Mouse (Mus musculus) lung, embryonic 14.5 days (tissue): Measurements from ENCODE around the gene Ang. TPM values are rescaled to one million over a fixed set of nuclear protein-coding genes. Genes with fewer than 3 reads are reported as not detected.
A peak's percentile ranks its signal among the peaks of the same experiment; 100 is the strongest.

Experiments
- ATAC-seq: fragments of 200-750 bp; cut with Nextera tagmentation; 2 replicates; pipeline ENCODE4 v1.8.0; 2017; ENCODE audit warnings: mild to moderate bottlenecking, moderate TSS enrichment, moderate library complexity; ENCODE audit not compliant: insufficient read depth
- DNase-seq: peaks from one replicate; pipeline ENCODE4 v3.0.0-alpha.2; 2015
- H3K27ac ChIP-seq: fragments of 300-500 bp; sonication (generic); 2 replicates; pipeline ENCODE4 v1.5.1; 2014; ENCODE audit warnings: low read depth, mild to moderate bottlenecking, moderate library complexity
- H3K27me3 ChIP-seq: fragments of 300-500 bp; sonication (generic); 2 replicates; pipeline ENCODE4 v1.6.1; 2014; ENCODE audit warnings: low read length, control low read depth; ENCODE audit not compliant: insufficient read depth
- H3K36me3 ChIP-seq: fragments of 300-500 bp; sonication (generic); 2 replicates; pipeline ENCODE4 v1.6.1; 2014; ENCODE audit warnings: control low read depth; ENCODE audit not compliant: insufficient read depth
- H3K4me1 ChIP-seq: fragments of 300-500 bp; sonication (generic); 2 replicates; pipeline ENCODE4 v1.6.1; 2014; ENCODE audit warnings: antibody characterized with exemption, control low read depth; ENCODE audit not compliant: insufficient read depth
- H3K4me2 ChIP-seq: fragments of 300-500 bp; sonication (generic); 2 replicates; pipeline ENCODE4 v1.6.1; 2014; ENCODE audit warnings: mild to moderate bottlenecking
- H3K4me3 ChIP-seq: fragments of 300-500 bp; sonication (generic); 2 replicates; pipeline ENCODE4 v1.5.1; 2014; ENCODE audit warnings: low read depth, low read length
- H3K9ac ChIP-seq: fragments of 300-500 bp; sonication (generic); 2 replicates; pipeline ENCODE4 v1.6.1; 2014
- H3K9me3 ChIP-seq: fragments of 300-500 bp; sonication (generic); 2 replicates; pipeline ENCODE4 v1.6.1; 2016; ENCODE audit warnings: low read depth, low read length, control low read depth
- CTCF ChIP-seq: IDR thresholded peaks from 2 replicates; pipeline ENCODE4 v1.5.1; 2016; ENCODE audit warnings: antibody characterized with exemption, low read depth
- WGBS: fragments of 180-500 bp; shearing (Covaris S2); extraction: QIAGEN DNeasy Blood & Tissue Kit; methylation state at CpG from one replicate; pipeline ENCODE4 v1.1.7; 2014; 5-methylcytosine and 5-hydroxymethylcytosine counted together
- polyA plus RNA-seq: library from polyadenylated mRNA; unstranded; fragments of >200 nt; fragmentation: Nextera tagmentation; extraction: Ambion mirVana; gene quantifications from 2 replicates; pipeline ENCODE4 v1.2.1, GENCODE M21; 2014

The Ang gene
- polyA plus RNA-seq, 1 experiment from 2014 or later = 5.6 TPM

DNA sequence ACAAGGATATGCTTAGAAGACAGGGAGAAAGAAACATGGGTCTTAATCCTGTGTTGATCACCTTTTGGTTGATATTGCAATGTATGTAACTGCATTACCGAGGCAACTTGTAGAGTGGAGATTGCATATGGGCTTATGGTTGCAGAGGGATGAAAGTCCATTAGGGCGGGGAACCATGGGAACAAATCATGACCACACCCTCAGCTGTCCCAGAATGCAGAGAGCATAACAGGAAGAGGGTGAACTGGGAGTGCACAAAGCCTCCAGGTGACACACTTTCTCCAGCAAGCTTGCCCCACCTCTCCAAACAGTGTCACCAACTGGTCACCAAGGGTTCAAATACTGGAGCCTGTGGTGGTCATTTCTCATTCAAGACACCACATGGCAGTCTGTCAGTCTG, 9.9 kb upstream of the Ang start:
- no peak for TF ChIP-seq CTCF
- DNase-seq (no peak), ATAC-seq (no peak)
- H3K27ac ChIP-seq = no peak overlapping the region
- H3K9me3 ChIP-seq = no peaks in the 10 kb centered on the region
- H3K4me1 ChIP-seq = peaks cover 4% of the 10 kb centered on the region; the same call in 1 of the 2 replicates
- no peak overlapping the region for H3K4me3 ChIP-seq
- H3K9ac ChIP-seq = no peak overlapping the region
- H3K27me3 ChIP-seq = no peaks in the 10 kb centered on the region
- no peak overlapping the region for H3K4me2 ChIP-seq
- H3K36me3 ChIP-seq = no peaks in the 10 kb centered on the region
- WGBS = 74% methylated on average over 2 of the region's 2 CpGs

DNA sequence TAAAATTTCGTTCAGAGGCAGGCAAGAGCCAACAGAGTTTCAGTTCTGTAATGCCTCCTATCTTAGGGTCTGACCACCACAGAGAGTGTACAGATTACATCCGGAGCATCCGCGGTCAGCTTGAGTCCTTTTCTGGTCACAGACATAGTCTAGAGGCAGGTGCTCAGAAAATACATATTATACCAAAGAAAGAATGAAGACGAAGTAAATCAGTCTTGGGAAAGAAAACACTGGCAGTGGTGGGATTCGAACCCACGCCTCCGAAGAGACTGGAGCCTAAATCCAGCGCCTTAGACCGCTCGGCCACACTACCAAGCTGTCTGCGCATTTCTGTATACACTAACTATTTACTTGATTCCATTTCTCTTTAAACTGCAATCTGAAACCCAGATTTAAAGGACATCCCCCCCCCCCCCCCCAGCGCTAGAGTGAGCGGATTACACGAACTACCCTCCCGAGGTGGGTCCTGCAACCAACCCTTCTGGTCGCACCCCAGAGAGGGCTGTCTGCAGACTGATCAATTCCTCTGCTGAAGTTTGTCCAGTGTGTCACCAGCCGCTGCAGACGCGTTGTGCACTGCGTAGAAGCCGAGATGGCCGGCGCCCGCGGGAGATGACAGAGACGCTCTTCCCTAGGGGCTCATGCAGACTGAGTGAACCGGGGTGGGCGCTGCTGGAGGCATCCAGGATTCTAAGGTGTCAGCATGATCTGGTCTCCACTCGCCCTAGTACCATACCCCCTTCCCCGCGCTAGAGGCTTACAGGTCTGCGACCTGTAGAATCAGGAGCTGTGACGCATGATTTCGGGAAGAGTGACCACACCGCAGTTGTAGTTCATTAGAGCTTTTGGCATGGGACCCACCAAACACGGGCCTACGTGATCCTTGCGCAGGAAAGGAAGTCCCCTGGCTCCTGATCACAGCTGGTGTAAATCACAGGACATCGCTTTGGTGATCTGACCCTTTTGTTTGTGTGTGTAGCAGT, 8.1 kb upstream of the Ang start:
- no peak for TF ChIP-seq CTCF
- no peak overlapping the region for H3K27ac ChIP-seq
- H3K4me2 ChIP-seq = peak overlapping the region; percentile 73
- ATAC-seq (peak; percentile 81), DNase-seq (peak; percentile 89)
- no peaks in the 10 kb centered on the region for H3K9me3 ChIP-seq
- no peaks in the 10 kb centered on the region for H3K36me3 ChIP-seq
- 3% methylated on average over 40 of the region's 40 CpGs for WGBS
- H3K4me1 ChIP-seq = peaks cover 4% of the 10 kb centered on the region; the same call in 1 of the 2 replicates
- peak overlapping the region; percentile 49 for H3K9ac ChIP-seq
- H3K4me3 ChIP-seq = peak overlapping the region; percentile 57
- H3K27me3 ChIP-seq = no peaks in the 10 kb centered on the region

DNA sequence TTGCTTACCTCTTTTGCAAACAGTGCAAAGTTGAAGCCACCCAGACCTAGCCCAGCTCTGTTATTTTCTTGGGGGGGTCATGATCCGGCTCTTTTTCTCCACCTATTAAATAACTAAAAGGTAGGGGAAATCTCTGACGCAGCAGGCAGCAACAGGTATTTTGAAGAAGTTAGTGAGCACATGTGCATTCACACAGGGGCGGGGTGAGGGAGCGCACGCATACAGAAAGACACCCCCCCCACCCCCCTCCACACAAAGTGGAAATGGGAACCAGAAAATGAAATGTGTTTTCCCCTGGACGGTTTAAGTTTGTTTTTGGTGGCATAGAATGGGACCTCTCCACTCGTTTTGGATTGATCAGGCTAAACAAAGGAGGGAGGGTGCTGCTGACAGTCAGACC, 7.1 kb upstream of the Ang start:
- H3K36me3 ChIP-seq = no peaks in the 10 kb centered on the region
- no peak for ATAC-seq

DNA sequence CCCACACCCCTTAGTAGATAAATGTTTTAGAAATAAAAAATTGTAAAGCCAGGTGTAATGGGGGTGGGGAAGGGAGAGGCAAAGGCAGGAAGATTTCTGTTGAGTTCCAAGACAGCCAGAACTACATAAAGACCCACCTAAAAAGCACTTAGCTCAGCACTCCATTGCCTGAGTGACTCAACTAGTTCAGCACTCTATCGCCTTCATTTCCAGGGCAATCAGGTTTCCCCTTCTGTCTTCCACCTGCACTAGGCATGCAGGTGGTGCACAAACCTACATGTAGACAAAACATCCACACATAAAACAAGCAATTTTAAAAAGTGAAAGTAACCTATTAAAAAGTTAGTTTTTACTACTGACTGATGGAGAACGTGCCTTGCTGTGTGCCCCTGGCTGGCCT, 5.9 kb upstream of the Ang start:
- no peak for TF ChIP-seq CTCF
- DNase-seq (no peak), ATAC-seq (no peak)
- H3K27me3 ChIP-seq = no peaks in the 10 kb centered on the region
- peaks cover 4% of the 10 kb centered on the region; the same call in 1 of the 2 replicates for H3K4me1 ChIP-seq
- WGBS = 78% methylated on average over 2 of the region's 2 CpGs
- H3K27ac ChIP-seq = no peak overlapping the region
- no peak overlapping the region for H3K4me2 ChIP-seq
- no peak overlapping the region for H3K9ac ChIP-seq
- H3K9me3 ChIP-seq = no peaks in the 10 kb centered on the region
- H3K36me3 ChIP-seq = no peaks in the 10 kb centered on the region
- H3K4me3 ChIP-seq = no peak overlapping the region

More for the DNA sequence above, 7.1 kb upstream of the Ang start:
- Histone ChIP-seq H3K27ac (no peak overlapping the region), H3K4me1 (peaks cover 4% of the 10 kb centered on the region; the same call in 1 of the 2 replicates), H3K4me2 (peak overlapping the region; percentile 73), H3K9me3 (no peaks in the 10 kb centered on the region), H3K9ac (no peak overlapping the region), H3K4me3 (peak overlapping the region; percentile 57), H3K27me3 (no peaks in the 10 kb centered on the region)
- no peak for DNase-seq
- TF ChIP-seq CTCF = no peak
- WGBS = 7% methylated on average over 7 of the region's 7 CpGs

DNA sequence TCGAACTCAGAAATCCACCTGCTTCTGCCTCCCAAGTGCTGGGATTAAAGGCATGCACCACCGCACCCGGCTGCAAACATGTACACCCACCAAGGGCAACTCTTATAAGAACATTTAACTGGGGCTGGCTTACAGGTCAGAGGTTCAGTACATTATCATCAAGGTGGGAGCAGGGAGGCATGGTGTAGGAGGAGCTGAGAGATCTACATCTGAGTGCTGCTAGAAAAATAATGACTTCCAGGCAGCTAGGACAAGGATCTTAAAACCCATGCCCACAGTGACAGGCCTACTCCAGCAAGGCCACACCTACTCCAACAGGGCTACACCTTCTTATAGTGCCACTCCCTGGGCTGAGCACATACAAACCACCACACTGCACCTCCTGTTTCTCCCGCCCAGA, 5.0 kb upstream of the Ang start:
- no peak overlapping the region for H3K4me2 ChIP-seq
- no peak overlapping the region for H3K9ac ChIP-seq
- TF ChIP-seq CTCF = no peak
- no peak overlapping the region for H3K4me3 ChIP-seq
- no peak for DNase-seq
- H3K4me1 ChIP-seq = peaks cover 4% of the 10 kb centered on the region; the same call in 1 of the 2 replicates
- H3K27me3 ChIP-seq = no peaks in the 10 kb centered on the region
- H3K9me3 ChIP-seq = no peaks in the 10 kb centered on the region
- no peak for ATAC-seq
- H3K27ac ChIP-seq = no peak overlapping the region
- no peaks in the 10 kb centered on the region for H3K36me3 ChIP-seq
- WGBS = 76% methylated on average over 4 of the region's 4 CpGs

DNA sequence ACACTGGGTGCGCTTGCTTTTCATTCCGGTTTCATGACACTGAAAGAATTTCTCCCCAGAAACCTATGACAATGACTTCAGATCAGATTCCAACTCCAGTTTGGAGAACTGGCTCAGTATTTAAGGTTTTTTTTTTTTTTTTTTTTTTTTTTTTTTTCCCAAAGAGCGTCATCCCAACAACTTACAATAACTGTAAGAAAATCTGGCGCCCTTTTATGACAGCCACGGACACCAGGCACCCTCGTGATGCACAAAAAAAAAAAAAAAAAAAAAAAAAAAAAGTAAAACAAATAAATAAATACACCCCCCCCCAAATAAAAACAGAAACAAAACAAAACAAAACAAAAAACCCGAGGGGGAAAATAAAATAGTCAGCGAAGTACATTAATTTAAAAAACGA, 3.2 kb upstream of the Ang start:
- Histone ChIP-seq H3K9me3 (no peaks in the 10 kb centered on the region), H3K4me2 (peak overlapping the region; percentile 82), H3K27ac (0 out of 2 replicates have a peak overlapping the region, but pooled peaks have one; percentile 46), H3K27me3 (no peaks in the 10 kb centered on the region), H3K36me3 (no peaks in the 10 kb centered on the region), H3K4me1 (0 out of 2 replicates have a peak, but pooled peaks cover 8% of the 10 kb centered on the region), H3K9ac (peak overlapping the region; percentile 52), H3K4me3 (peak overlapping the region; percentile 59)
- no peak for TF ChIP-seq CTCF
- WGBS = 7% methylated on average over 9 of the region's 9 CpGs
- ATAC-seq (no peak), DNase-seq (peak; percentile 62)
